Mouse (Mus musculus) urinary bladder, postnatal 4 days (tissue): ENCODE results near the gene Senp1.

Source experiments
- DNase-seq, 2 experiments: peaks; one replicate each; pipeline ENCODE4 v3.0.0; 2021 to 2022; ENCODE audit warnings: low spot score in 2 of 2

Gene Senp1

DNA sequence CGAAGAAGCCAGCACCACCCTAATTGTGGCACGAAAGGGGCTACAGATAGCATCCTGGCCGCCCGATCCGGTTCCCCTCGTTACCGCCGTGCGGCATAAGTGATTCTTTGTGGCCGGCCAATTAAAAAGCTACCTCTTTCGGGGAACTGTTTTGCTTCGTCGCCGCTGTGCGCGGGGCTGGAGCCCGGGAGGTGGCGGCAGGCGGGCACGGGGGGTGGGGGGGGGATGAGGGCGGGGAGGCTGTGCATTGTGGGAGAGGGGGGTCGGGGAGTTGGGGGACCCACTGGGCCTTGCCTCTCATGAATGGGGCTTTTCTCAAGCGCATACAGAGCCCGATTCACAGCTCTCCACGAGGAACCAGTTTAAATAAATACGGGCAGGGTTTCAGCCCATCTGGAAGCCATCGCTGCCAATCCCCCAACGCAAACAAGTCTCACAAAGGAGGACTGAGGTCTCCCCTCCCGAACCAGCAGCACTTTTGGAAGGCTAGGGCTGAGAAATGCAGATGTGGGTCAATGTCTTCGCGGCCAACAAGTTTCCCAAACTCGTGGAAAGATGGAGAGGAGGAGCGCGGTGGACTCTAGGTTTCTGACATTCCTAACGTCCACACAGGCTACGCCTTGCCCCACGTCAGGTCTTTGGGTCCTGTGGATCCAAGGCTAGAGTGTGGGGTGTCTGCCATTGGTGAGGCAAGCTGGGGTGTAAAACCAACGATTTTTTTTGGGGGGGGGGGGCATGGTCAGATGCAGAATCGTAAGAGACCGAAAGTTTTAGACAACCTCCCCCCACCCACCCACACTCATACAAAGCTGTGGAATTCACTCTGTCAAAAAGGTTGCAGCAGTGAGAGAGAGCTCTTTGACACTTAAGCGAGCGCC, 91.2 kb downstream of the Senp1 start:
- DNase-seq = no peak

DNA sequence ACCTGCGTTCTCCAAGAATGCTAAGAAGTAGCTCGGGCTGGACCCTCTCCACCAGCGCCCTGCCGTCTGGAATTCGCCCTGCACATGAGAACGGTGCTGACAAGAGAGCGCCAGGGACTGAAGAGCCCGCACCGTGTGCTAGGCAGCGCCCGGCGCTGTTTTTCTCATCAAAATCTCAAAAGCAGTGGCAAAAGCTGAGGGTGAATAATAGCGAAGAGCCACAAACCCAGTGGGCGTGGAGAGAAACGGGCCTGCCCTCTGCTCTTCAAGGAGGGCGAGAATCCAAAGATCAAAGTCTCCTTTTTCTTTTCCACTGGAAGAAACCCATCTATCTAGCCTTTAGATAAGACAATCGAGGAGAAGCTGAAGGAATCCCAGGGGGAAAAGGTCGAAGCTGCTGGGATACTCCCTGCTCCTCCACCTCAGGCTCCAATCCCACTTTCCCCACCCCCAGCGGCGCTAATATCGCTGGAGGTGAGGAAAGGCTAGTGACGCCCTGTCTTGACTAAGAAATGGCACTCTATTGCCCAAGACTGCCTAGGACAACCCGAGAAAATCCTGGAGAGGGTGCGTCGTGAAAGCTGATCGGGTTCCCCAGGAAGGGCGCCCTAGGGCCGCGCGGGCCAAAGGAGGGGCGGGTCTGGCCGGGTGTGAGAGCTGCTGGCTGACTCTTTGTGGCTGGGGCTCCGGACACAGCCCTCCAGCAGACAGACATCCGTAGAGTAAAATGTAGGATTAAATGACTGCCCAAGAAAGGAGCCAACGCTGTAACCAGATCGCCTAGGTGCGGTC, 92.0 kb downstream of the Senp1 start:
- no peak for DNase-seq

DNA sequence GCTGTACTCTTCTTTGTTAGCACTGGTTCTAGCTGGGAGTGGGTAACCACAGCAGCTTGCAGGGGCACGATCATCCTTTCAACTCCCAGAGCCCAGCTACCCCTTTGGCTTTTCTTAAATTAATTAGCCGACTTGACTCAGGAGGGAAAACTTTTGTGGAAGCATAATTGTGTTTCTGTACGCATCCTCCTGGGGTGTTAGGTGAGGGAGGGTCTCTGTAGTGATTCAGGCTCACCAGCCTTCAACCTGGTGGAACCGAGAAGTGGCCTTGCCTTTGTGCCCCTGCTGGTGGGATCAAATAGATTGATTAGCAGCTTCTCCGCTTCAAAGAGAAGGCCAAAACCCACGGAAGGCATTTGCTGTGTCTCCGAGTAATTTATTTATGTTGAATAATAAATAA, 93.6 kb downstream of the Senp1 start:
- no peak for DNase-seq

DNA sequence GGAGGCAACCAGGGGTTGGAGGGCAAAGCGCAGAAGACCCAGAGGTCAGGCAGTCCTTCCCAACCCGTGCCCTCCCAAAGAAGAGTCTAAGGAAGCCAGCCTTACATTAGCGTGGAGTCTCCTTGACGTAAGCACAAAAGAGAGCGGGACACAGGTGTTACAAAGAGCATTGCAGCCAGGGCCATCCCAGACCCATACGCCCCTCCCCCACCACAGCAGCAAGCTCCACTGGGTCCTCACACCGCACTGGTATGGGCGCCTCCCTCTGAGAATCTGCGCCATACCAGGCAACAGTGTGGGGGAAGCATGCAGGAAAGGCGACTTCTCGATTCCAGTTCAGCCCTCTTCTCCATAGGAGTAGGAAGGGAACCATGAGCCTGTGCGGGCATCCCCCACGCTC, 94.0 kb downstream of the Senp1 start:
- DNase-seq = no peak

DNA sequence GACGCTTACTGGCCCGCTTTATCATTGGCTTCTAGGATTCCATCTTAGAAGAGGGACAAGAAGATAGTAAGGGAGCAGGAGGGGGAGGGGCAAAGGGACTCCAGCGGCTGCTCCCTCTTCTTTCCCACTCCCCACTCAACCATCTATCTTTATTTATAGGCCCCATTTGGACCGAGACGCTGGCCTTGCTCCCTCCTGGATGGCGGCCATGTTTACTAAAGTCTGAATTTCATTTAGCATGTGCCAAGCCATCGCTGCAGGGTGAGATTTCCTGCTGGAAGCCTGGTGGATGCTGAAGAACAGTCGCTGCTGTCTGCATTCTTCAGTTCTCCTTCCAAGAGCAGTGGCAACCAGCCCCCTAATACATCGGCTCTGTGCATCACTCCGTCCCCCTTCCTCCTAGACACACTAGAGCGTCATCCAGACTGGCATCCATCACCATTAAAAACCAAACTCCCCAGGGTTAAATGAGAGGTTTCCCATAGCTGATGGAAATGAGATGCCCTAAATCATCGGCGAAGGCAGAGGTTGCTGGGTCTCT, 96.8 kb downstream of the Senp1 start:
- DNase-seq = peak in 1 of 2 experiments; percentile 36

DNA sequence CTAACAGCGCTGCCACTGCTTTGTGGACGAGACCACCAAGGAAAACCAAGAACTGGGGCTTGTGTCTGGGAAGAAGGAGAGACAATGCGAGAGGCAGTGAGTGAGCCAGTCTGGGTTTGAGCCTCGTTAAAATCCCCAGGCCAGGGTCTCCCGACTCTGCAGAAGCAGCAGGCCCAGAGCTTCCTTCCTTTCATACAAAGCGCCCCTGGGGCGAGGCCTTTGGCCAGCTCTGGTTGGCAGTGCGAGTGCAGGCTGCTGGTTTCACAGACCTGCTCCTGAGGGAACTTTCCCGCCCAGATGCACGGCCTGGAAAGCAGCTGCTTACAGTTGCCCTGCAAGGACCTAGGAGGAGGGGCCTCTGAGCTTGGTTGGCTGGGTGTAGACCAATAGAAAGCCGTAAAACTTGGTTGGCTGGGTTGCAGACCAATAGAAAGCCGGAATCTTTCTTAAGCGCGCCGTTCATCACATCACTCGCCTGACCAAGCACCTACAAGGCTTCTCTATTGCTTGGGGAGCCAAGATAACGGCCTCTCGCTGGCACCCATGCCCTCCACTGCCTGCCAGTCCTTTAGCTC, 100.7 kb downstream of the Senp1 start:
- DNase-seq = peak; percentile 77 to 78

DNA sequence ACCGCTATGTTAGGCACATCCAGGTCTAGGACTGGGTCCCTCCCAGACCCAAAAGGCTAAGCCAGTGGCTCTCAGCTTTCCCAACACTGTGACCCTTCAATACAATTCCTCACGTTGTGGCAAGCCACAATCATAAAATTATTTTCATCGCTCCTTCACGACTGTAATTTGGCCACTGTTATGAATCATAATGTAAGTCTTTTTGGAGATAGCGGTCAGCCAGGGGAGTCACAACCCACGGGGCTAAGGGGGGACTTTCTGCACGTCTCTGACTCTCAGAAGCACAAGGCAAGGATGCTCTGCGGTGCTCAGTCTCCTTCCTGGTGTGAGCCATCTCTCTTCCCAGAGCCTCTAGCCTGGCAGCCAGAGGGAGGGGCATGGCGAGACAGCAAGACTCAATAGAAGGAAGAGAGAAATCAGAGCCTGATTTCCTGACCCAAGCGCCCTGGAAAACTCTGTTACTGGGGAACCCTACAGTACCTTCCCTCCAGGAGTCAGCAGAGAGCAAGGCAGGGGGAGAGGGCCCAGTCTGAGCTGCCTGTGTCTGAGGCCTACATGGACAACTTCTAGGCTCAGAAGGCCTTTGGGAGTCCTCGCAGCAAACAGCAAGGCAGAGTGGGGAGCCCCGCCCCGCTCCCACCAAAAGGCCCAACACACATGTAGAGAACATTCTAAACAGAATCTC, 101.4 kb downstream of the Senp1 start:
- DNase-seq = no peak

DNA sequence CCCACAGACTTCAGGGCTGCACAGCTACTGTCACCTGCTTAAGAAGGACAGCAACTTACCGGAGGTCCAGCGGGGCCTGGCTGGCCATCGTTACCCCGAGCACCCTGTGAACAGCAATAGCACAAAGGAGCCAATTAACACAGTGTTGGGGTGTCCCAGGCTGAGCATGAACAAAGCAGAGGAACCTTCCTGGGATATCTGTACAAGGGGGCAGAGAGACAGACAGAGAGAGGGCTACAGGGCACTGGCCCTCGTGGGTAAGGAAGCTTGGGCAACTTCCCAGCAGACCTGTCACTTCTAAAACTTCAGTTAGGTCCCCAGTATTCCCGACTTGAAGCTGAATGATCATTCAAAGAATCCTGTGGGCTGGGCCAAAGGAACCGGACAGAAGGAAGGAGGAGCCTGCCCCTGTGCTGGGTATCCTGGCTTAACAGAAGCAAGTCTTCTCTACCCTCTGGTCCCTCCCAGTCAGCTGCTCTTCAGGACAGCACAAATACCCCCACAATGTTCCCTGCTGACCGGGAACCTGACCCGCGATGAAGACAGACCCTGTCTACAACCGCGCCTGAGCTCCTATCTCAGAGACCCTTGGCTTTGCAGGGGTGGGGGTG, 102.2 kb downstream of the Senp1 start:
- no peak for DNase-seq

DNA sequence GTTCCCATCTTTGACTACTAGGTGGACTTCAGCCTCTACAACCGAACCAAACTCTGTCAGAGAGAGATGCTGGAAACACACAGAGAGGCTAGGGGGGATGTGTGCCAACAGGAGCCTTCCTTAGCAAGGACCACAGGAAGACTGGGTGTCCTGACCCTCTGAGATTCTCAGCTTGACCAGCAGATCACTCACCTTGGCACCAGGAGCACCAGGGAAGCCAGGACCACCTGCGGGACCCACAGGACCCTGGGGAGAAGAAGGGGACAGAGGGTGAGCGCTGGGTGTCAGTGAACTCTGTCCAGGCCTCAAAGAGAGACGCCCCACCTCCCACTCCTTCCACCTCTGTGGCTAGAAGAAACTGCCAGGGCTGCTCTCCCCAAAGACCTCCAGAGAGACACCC, 102.8 kb downstream of the Senp1 start:
- no peak for DNase-seq

DNA sequence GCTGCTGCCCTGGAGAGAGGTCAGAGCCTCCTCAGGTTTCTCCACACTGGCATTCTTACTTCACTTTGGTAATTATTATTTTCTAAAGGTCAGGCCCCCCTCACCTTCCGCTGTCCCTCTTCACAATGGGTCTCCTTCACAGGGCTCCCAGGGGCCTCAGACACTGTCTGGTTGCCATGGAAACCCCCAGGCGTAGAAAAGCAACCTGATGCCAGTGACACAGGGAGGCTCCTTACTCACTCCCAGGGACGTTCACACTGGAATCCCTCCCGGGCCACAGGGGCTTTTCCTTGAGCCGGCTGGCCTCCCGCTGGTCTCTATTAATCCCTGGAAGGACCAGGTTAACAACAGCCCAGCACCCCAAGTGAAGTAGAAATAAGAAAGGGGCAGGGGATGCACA, 103.4 kb downstream of the Senp1 start:
- DNase-seq = no peak

DNA sequence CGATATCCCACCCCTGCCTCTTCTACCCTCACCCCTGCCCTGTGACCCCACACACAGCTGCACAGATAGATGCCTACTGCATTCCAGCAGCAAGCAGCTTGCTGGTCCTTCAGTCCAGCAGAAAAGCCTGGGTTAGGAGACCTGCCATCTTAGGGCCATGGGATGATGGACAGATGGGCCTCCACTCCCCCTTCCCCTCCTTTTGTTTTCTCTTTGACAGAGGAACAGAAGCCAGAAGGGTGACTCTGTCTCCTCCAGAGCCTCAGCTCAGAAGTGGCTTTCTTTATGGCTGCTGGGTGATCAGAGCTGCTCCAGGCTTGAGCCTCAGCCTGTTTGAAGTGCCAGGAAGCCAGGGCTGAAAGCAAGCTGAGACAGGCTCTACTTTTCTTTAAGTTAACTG, 104.0 kb downstream of the Senp1 start:
- no peak for DNase-seq
